Mouse (Mus musculus) ZHBTc4 (cell line): ENCODE results near the gene Map1b.

ENCODE experiments used
- DNase-seq: peaks from one replicate; pipeline ENCODE4 v3.0.0-alpha.2; 2011; ENCODE audit warnings: low read depth, low spot score

The Map1b gene

GRCm38 (mm10) chr13:99449547-99449946 lies 66.8 kb downstream of the Map1b start:
- no peak for DNase-seq

GRCm38 (mm10) chr13:99448278-99448677 lies 68.1 kb downstream of the Map1b start:
- DNase-seq, result no peak

GRCm38 (mm10) chr13:99447403-99448199 lies 68.7 kb downstream of the Map1b start:
- DNase-seq, result no peak

GRCm38 (mm10) chr13:99447002-99447401 lies 69.3 kb downstream of the Map1b start:
- no peak for DNase-seq

GRCm38 (mm10) chr13:99444880-99445279 lies 71.5 kb downstream of the Map1b start:
- peak; percentile 88 for DNase-seq

- DNase-seq, result peak; percentile 87
Measured at GRCm38 (mm10) chr13:99444431-99444871, 71.9 kb downstream of the Map1b start.

GRCm38 (mm10) chr13:99443484-99444175 lies 72.7 kb downstream of the Map1b start:
- DNase-seq, result no peak

- DNase-seq, result no peak
Measured at GRCm38 (mm10) chr13:99442434-99443249, 73.7 kb downstream of the Map1b start.

GRCm38 (mm10) chr13:99441700-99442433 lies 74.5 kb downstream of the Map1b start:
- no peak for DNase-seq

GRCm38 (mm10) chr13:99440228-99440627 lies 76.1 kb downstream of the Map1b start:
- DNase-seq, result no peak

GRCm38 (mm10) chr13:99439357-99439756 lies 77.0 kb downstream of the Map1b start:
- no peak for DNase-seq

GRCm38 (mm10) chr13:99437051-99437450 lies 79.3 kb downstream of the Map1b start:
- DNase-seq, result no peak

- no peak for DNase-seq
Measured at GRCm38 (mm10) chr13:99434494-99434893, 81.8 kb downstream of the Map1b start.

GRCm38 (mm10) chr13:99433068-99434008 lies 83.0 kb downstream of the Map1b start:
- peak; percentile 59 for DNase-seq

GRCm38 (mm10) chr13:99423581-99423980 lies 92.8 kb downstream of the Map1b start:
- DNase-seq, result no peak

- no peak for DNase-seq
Measured at GRCm38 (mm10) chr13:99416601-99417000, 99.7 kb downstream of the Map1b start.

GRCm38 (mm10) chr13:99414352-99414742 lies 102.0 kb downstream of the Map1b start:
- peak; percentile 31 for DNase-seq

GRCm38 (mm10) chr13:99413481-99414351 lies 102.6 kb downstream of the Map1b start:
- DNase-seq, result no peak

- no peak for DNase-seq
Measured at GRCm38 (mm10) chr13:99412477-99413080, 103.8 kb downstream of the Map1b start.
